Mouse (Mus musculus) hindbrain, embryonic 13.5 days (tissue): ENCODE data around the gene Htt. TPM values are rescaled to one million over a fixed set of nuclear protein-coding genes. Genes with fewer than 3 reads are reported as not detected.
"Not testable (repeated sequence)": the region's sequence is repeated elsewhere in the genome, so short reads cannot be mapped to it uniquely, and the experiment has no call there.

Experiments
- ATAC-seq: fragments of 200-750 bp; cut with Nextera tagmentation; 2 replicates; pipeline ENCODE4 v1.8.0; 2017; ENCODE audit warnings: moderate TSS enrichment; ENCODE audit not compliant: low FRiP score
- H3K27ac ChIP-seq: fragments of 300-500 bp; sonication (generic); 2 replicates; pipeline ENCODE4 v1.5.1; 2015; ENCODE audit warnings: inconsistent platforms, mild to moderate bottlenecking, moderate library complexity
- H3K27me3 ChIP-seq: fragments of 300-500 bp; sonication (generic); 2 replicates; pipeline ENCODE4 v1.6.1; 2015; ENCODE audit warnings: mild to moderate bottlenecking, inconsistent platforms
- H3K36me3 ChIP-seq: fragments of 300-500 bp; sonication (generic); 2 replicates; pipeline ENCODE4 v1.6.1; 2015; ENCODE audit warnings: mild to moderate bottlenecking, inconsistent platforms
- H3K4me1 ChIP-seq: fragments of 300-500 bp; sonication (generic); replicated peaks from 2 replicates; pipeline ENCODE4 v1.6.1; 2015; ENCODE audit warnings: inconsistent platforms
- H3K4me2 ChIP-seq: fragments of 300-500 bp; sonication (generic); 2 replicates; pipeline ENCODE4 v1.6.1; 2015; ENCODE audit warnings: inconsistent platforms, mild to moderate bottlenecking, moderate library complexity
- H3K4me3 ChIP-seq: fragments of 300-500 bp; sonication (generic); 2 replicates; pipeline ENCODE4 v1.5.1; 2015; ENCODE audit warnings: mild to moderate bottlenecking, inconsistent platforms
- H3K9ac ChIP-seq: fragments of 300-500 bp; sonication (generic); 2 replicates; pipeline ENCODE4 v1.6.1; 2015; ENCODE audit warnings: mild to moderate bottlenecking, inconsistent platforms
- H3K9me3 ChIP-seq: fragments of 300-500 bp; sonication (generic); 2 replicates; pipeline ENCODE4 v1.6.1; 2016; ENCODE audit warnings: inconsistent platforms
- WGBS: fragments of 180-500 bp; shearing (Covaris S2); methylation state at CpG from one replicate; pipeline ENCODE4 v1.1.7; 2015; 5-methylcytosine and 5-hydroxymethylcytosine counted together
- polyA plus RNA-seq: library from polyadenylated mRNA; unstranded; fragments of >200 nt; fragmentation: Nextera tagmentation; extraction: Ambion mirVana; gene quantifications from 2 replicates; pipeline ENCODE4 v1.2.1, GENCODE M21; 2015

The Htt gene
- polyA plus RNA-seq, 1 experiment from 2014 or later: 13.1 TPM

DNA sequence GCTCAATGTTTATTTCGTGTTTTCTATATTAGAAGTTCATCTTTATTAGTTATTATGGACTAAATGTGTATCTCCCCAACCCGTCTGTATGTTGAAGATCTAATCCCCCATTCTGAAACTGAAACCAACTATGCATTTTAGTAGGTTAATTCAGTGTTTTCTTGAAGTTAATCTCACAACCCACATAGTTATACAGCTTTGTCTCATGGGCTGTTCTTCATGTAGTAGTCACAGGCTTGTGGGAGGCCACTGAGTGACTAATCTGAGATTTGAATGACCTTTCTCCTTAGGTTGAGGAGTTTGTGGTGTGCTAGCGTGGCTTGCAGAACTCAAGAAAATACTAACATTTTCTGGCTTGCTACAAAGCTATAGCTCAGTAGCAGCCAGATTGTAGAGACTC is 23.5 kb downstream of the Htt start:
- no peaks in the 10 kb centered on the region for H3K27me3 ChIP-seq
- ATAC-seq: no peak
- WGBS: 96% methylated on average over 3 of the region's 3 CpGs
- no peak overlapping the region for H3K4me2 ChIP-seq
- H3K9me3 ChIP-seq: no peaks in the 10 kb centered on the region
- H3K9ac ChIP-seq: no peak overlapping the region
- peaks cover 34% of the 10 kb centered on the region for H3K36me3 ChIP-seq
- H3K4me1 ChIP-seq: no peaks in the 10 kb centered on the region
- no peak overlapping the region for H3K27ac ChIP-seq
- H3K4me3 ChIP-seq: no peak overlapping the region

DNA sequence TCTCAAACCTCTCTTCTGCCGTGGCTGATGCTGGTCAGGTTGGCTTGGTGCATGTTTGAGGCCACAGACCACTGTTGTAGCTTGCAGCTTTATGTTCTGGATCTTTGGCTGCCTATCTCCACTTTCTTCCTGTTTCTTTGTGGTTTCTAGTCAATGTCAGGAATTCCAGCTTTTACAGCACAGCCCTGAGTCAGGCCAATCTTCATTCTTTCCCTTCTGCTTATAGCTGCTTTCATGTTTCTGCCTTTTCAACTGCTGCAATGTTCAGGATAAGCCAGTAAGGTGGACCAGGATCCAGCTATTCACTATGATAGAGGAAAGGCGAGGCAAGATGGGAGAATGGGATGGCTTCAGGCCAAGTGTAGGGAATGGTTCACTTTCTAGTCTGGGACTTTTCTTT is 29.6 kb downstream of the Htt start:
- Histone ChIP-seq H3K9me3 (no peaks in the 10 kb centered on the region), H3K27ac (no peak overlapping the region), H3K4me2 (no peak overlapping the region), H3K27me3 (no peaks in the 10 kb centered on the region), H3K4me3 (no peak overlapping the region), H3K9ac (no peak overlapping the region), H3K36me3 (peaks cover 61% of the 10 kb centered on the region), H3K4me1 (no peaks in the 10 kb centered on the region)
- WGBS: 93% methylated on average over 2 of the region's 2 CpGs
- ATAC-seq: no peak

DNA sequence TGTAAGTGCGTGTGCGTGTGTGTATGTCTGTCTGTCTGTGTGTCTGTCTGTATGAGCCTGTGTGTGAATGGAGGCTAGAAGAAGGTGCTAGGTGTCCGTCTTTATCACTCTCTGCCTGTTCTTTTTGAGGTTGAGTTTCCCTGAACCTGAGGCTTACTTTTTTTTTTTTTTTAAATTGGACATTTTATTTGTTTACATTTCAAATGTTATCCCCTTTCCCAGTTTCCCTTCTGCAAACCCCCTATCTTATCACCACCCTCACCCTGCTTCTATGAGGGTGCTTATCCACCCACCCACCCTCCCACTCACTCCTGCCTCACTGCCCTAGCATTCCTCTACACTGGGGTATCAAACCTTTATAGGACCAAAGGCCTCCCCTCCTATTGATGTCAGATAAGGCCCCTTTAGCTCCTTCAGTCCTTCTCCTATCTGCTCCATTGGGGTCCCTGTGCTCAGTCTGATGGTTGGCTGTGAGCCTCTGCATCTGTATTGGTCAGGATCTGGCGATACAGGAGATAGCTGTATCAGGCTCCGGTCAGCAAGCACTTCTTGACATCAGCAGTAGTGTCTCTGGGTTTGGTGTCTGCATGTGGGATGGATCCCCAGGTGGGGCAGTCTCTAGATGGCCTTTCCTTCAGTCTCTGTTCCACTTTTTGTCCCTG is 38.9 kb downstream of the Htt start:
- Histone ChIP-seq H3K27me3 (no peaks in the 10 kb centered on the region), H3K36me3 (peaks cover 64% of the 10 kb centered on the region), H3K9me3 (no peaks in the 10 kb centered on the region), H3K27ac (no peak overlapping the region), H3K4me1 (no peaks in the 10 kb centered on the region), H3K9ac (no peak overlapping the region), H3K4me3 (no peak overlapping the region), H3K4me2 (no peak overlapping the region)
- WGBS: 97% methylated on average over 5 of the region's 5 CpGs
- no peak for ATAC-seq

DNA sequence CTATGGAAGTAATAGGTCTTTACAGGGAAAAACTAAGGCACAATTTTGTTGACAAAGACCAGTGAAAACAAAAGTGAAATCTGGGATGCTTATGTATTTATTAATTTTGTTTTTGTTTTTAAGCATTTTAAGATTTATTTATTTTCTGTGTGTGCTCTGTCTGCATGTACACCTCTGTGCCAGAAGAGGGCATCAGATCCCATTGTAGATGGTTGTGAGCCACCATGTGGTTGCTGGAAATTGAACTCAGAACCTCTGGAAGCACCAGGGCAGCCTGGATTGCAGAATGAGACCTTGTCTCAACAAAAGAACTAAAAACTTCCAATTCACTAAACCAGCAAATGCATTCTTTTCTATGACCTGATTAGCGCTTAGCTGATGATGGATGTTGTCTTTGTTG is 44.5 kb downstream of the Htt start:
- WGBS: 92% methylated on average over 1 of the region's 1 CpGs
- H3K27ac ChIP-seq: no peak overlapping the region
- no peak overlapping the region for H3K4me3 ChIP-seq
- no peak overlapping the region for H3K9ac ChIP-seq
- no peak overlapping the region for H3K4me2 ChIP-seq
- no peaks in the 10 kb centered on the region for H3K9me3 ChIP-seq
- no peak for ATAC-seq
- H3K36me3 ChIP-seq: peaks cover 48% of the 10 kb centered on the region
- no peaks in the 10 kb centered on the region for H3K4me1 ChIP-seq
- no peaks in the 10 kb centered on the region for H3K27me3 ChIP-seq

DNA sequence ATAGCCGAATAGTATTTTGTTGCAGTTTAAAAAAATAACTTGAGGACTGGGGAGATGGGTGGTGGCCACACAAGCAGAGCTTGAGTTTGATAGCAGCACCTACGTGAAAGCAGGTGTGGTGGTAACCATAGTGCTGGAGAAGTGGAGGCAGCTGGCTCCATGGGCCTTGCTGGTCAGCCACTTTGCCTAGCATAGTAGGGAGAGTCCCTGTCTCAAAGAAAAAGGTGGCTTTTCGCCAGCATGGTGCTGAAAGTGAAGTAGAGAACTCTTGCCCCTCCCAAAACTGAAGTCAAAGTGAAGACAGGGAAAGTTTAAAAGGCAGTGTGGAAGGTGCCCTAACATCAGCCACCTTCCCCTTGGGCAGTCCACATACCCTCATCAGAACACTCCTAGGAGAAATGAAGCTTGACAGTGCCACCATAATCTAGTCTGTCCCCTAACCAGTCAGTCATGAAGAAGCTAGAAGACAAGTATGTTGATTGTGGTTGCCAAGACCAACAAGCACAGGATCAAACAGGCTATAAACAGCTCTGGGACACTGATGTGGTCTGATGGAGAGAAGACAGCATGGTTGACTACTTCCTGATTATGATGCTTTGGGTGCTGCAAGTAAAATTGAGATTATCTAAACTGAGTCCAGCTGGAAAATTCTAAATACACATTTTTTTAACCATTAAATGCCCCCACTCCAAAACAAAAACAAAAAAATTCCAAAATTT is 61.0 kb downstream of the Htt start:
- Histone ChIP-seq H3K36me3 (peaks cover 64% of the 10 kb centered on the region), H3K9ac (no peak overlapping the region), H3K27ac (no peak overlapping the region), H3K4me3 (no peak overlapping the region), H3K4me1 (no peaks in the 10 kb centered on the region), H3K9me3 (no peaks in the 10 kb centered on the region), H3K27me3 (no peaks in the 10 kb centered on the region), H3K4me2 (no peak overlapping the region)
- ATAC-seq: no peak
- 95% methylated on average over 3 of the region's 3 CpGs for WGBS

DNA sequence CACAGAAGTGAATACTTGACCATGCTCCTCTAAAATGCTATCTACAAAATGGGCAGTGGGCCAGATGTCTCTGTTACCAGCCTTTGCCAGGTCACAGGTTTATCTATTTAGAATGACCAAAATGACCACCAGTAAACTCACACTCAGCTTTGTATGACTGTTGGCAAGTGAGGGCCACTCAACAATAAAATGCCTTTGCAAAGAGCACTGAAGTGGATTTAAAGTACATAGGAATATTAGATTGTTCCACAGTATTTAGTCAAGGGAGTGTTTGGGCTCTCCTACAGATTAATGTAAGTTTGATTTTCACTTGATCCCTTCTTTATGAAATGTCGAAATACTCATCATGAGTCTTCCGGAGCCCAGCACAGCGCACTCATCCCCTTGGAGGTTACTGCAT is 92.5 kb downstream of the Htt start:
- ATAC-seq: no peak
- Histone ChIP-seq H3K36me3 (peaks cover 58% of the 10 kb centered on the region), H3K4me2 (no peak overlapping the region), H3K9me3 (no peaks in the 10 kb centered on the region), H3K4me1 (no peaks in the 10 kb centered on the region), H3K27me3 (no peaks in the 10 kb centered on the region), H3K9ac (no peak overlapping the region), H3K4me3 (no peak overlapping the region), H3K27ac (no peak overlapping the region)
- WGBS: 98% methylated on average over 3 of the region's 3 CpGs

DNA sequence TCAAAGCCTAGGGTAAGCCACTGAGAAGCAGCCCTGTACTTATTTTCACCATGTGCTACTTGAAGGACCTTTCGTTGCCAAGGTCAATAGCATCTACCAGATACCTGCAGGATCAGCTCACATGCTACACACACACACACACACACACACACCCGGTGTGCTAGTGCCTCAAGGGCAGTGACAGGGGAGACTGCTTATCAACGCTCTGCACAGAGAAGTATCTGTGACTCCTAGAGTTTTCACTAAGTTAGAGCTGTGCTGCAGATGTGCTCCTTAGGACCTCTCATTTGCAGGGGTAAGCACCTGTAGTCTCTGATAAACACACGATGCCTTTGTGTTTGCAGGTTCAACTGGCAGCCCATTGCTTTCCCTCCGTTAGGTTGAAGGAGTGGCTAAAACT is 103.8 kb downstream of the Htt start:
- Histone ChIP-seq H3K4me2 (no peak overlapping the region), H3K36me3 (peaks cover 68% of the 10 kb centered on the region), H3K4me1 (no peaks in the 10 kb centered on the region), H3K27ac (no peak overlapping the region), H3K4me3 (no peak overlapping the region), H3K27me3 (no peaks in the 10 kb centered on the region), H3K9me3 (no peaks in the 10 kb centered on the region), H3K9ac (no peak overlapping the region)
- WGBS: 97% methylated on average over 5 of the region's 5 CpGs
- ATAC-seq: no peak

DNA sequence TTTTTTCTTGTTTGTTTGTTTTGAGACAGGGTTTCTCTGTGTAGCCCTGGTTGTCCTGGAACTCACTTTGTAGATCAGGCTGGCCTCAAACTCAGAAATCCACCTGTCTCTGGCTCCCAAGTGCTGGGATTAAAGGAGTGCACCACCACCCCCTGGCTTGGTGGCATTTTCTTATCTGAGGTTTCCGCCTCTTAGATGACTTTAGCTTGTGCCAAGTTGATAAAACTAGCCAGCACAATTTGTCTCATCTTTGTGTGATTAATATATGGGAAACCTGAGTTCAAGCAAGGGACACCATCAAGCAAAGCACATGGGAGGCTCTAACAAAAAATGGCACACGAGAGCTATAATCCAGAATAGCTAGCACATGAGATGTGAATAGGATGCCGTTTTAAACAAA is 118.8 kb downstream of the Htt start:
- not testable (repeated sequence) for H3K9ac ChIP-seq, H3K4me1 ChIP-seq, H3K9me3 ChIP-seq, H3K4me3 ChIP-seq, H3K27ac ChIP-seq, H3K27me3 ChIP-seq, H3K4me2 ChIP-seq, ATAC-seq
- WGBS: 96% methylated on average over 3 of the region's 3 CpGs
- peaks cover 87% of the 10 kb centered on the region for H3K36me3 ChIP-seq

DNA sequence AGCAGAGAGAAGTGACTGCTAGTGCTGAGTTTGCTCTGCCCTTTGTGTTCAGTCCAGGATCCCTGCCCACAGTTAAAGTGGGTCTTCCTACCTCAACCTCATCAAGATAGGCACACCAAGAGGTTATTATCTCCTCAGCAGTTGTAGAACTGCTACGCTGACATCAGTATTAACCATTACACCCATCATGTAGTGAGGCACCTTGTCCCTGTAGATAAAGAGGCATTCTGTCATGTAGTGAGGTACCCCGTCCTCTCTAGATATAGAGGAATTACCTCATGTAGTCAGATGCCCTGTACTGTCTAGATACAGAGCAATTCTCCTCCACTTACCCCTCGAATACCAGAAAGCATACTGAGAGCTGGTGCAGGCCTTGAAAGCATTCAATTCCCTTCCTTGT is 119.5 kb downstream of the Htt start:
- H3K9ac ChIP-seq: no peak overlapping the region
- H3K27ac ChIP-seq: no peak overlapping the region
- ATAC-seq: no peak
- no peaks in the 10 kb centered on the region for H3K9me3 ChIP-seq
- H3K4me1 ChIP-seq: no peaks in the 10 kb centered on the region
- 94% methylated on average over 3 of the region's 3 CpGs for WGBS
- no peaks in the 10 kb centered on the region for H3K27me3 ChIP-seq
- no peak overlapping the region for H3K4me3 ChIP-seq
- H3K36me3 ChIP-seq: peaks cover 85% of the 10 kb centered on the region
- H3K4me2 ChIP-seq: no peak overlapping the region

DNA sequence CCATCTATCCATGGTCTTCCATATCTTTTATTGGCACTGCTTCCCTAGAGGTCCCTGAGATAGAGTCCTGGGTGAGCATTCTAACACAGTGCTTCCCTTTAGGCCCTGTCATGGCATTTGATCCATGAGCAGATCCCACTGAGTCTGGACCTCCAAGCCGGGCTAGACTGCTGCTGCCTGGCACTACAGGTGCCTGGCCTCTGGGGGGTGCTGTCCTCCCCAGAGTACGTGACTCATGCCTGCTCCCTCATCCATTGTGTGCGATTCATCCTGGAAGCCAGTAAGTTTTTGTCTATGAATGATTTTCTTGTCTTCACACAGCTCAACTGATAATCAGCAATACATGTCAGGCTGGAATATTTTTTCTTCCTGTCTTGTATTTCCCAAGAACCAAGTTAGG is 123.7 kb downstream of the Htt start:
- Histone ChIP-seq H3K9ac (no peak overlapping the region), H3K27ac (no peak overlapping the region), H3K4me1 (no peaks in the 10 kb centered on the region), H3K9me3 (no peaks in the 10 kb centered on the region), H3K27me3 (no peaks in the 10 kb centered on the region), H3K4me3 (no peak overlapping the region), H3K36me3 (peaks cover 83% of the 10 kb centered on the region), H3K4me2 (no peak overlapping the region)
- no peak for ATAC-seq
- 82% methylated on average over 3 of the region's 3 CpGs for WGBS

DNA sequence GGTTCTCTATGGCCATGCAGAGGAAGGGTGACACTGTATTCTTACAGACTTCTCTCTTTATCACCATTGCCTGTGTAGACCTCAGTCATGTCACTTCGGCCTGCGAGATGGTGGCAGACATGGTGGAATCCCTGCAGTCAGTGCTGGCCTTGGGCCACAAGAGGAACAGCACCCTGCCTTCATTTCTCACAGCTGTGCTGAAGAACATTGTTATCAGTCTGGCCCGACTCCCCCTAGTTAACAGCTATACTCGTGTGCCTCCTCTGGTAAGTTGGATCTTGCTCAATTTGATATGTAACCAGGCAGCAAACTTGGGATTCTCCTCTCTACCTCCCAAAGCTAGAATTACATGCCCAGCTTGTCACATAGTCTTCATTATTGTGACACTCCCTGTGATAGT is 127.7 kb downstream of the Htt start:
- 96% methylated on average over 4 of the region's 4 CpGs for WGBS

DNA sequence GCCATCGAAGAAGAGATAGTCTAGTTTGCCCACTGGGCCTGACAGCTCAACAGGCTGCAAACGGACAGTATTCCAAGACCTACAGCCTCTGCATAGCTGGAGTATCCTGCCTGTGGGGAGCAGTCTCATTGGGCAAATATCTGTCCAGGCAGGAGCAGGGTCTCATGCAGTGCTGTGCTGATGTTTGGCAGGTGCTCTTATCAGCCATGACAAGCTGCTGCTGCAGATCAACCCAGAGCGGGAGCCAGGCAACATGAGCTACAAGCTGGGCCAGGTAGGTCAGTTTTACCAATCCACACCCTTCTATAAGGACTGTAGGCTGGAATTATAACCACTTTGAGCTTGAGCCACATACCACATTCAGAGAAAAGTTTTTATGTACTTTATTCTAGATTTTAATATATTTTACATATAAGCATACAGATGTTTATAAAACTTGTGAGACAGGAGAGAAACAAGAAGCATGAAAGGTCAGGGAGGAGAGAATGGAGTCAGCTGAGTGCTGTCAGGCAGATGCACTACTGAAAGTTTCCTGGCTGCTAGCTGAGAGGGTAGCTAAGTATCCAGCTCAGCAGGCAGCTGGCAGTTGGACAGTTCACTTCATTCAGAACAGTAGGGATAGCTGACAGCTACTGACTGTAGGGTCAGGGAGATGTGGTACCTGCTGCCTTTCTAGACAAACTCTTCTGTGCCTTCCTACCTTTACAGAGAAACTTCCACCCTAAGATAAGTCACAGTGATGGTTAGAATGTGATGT is 135.3 kb downstream of the Htt start:
- Histone ChIP-seq H3K27ac (no peak overlapping the region), H3K36me3 (peaks cover 86% of the 10 kb centered on the region), H3K9me3 (no peaks in the 10 kb centered on the region), H3K4me3 (no peak overlapping the region), H3K4me2 (no peak overlapping the region), H3K4me1 (no peaks in the 10 kb centered on the region), H3K9ac (no peak overlapping the region), H3K27me3 (no peaks in the 10 kb centered on the region)
- ATAC-seq: no peak
- WGBS: 91% methylated on average over 3 of the region's 3 CpGs

More for the DNA sequence above, 127.7 kb downstream of the Htt start:
- H3K9ac ChIP-seq: no peak overlapping the region
- no peaks in the 10 kb centered on the region for H3K27me3 ChIP-seq
- no peak overlapping the region for H3K4me3 ChIP-seq
- ATAC-seq: no peak
- no peak overlapping the region for H3K27ac ChIP-seq
- no peaks in the 10 kb centered on the region for H3K4me1 ChIP-seq
- no peaks in the 10 kb centered on the region for H3K9me3 ChIP-seq
- H3K36me3 ChIP-seq: peaks cover 85% of the 10 kb centered on the region
- no peak overlapping the region for H3K4me2 ChIP-seq
